Comparison of ENCODE assay signal across 9 mouse cellular contexts in the genomic region with DNA sequence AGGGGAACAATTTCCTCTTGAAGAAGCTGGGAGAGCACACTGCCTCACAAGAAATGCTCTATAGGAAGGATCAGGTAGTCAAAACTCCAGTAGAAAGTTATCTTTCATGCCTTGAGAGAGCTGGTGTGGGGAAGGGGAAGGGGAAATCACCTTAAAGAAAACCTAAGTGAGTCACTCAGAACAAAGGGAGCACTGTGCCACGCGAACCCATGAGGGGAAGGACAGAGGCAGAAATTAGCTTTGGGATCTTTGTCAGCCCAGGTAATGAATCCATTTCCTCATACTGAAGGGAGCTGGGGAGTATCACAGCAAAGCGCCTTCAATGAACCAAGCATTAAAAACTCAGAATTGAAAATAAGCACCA. TPM values are rescaled to one million over a fixed set of nuclear protein-coding genes. Genes with fewer than 3 reads are reported as not detected.
A peak's percentile ranks its signal among the peaks of the same experiment; 100 is the strongest.
DNase-seq lines count a peak whose midpoint lies in the region; ATAC-seq and TF ChIP-seq lines count a peak whose summit lies in the region.
"Had no signal": no experiment of that assay in that cellular context is flagged by ENCODE, and none has a peak within 500 bp of the region (broad histone marks: within the 10 kb centered on the region; RNA-seq: fewer than 3 reads in every experiment).

No protein-coding gene starts in this region.

- no peak overlapping the region for H3K4me3 ChIP-seq in heart, embryonic 15.5 days
- H3K4me3 ChIP-seq in heart, adult 2 months, result no peak overlapping the region
- no peak overlapping the region for H3K4me3 ChIP-seq in lung, embryonic 15.5 days
- H3K4me3 ChIP-seq in lung, postnatal 0 days (ENCODE audit: low read depth, low read length), result no peak overlapping the region
- H3K4me3 ChIP-seq in embryonic facial prominence, embryonic 10.5 days, result no peak overlapping the region
- H3K4me3 ChIP-seq in liver, embryonic 15.5 days (replicated peaks), result no peak overlapping the region

- H3K4me2 ChIP-seq in heart, embryonic 15.5 days, result peak overlapping the region; percentile 14
- H3K4me2 ChIP-seq in lung, embryonic 15.5 days, result no peak overlapping the region
- H3K4me2 ChIP-seq in lung, postnatal 0 days (replicated peaks; ENCODE audit: low read depth, low read length), result no peak overlapping the region
- H3K4me2 ChIP-seq in liver, embryonic 15.5 days, result no peak overlapping the region

- peak overlapping the region; percentile 71 for H3K27ac ChIP-seq in heart, embryonic 15.5 days
- H3K27ac ChIP-seq in heart, adult 2 months, result no peak overlapping the region
- H3K27ac ChIP-seq in lung, embryonic 15.5 days, result peak overlapping the region; percentile 79
- no peak overlapping the region for H3K27ac ChIP-seq in lung, postnatal 0 days (ENCODE audit: low read length)
- H3K27ac ChIP-seq in embryonic facial prominence, embryonic 10.5 days (replicated peaks), result peak overlapping the region; percentile 32; the same call in 1 of the 2 replicates
- 0 out of 2 replicates have a peak overlapping the region, but pooled peaks have one; percentile 14 for H3K27ac ChIP-seq in liver, embryonic 15.5 days (replicated peaks)

- peak overlapping the region; percentile 9; the same call in 1 of the 2 replicates for H3K9ac ChIP-seq in heart, embryonic 15.5 days
- H3K9ac ChIP-seq in heart, adult 2 months (ENCODE audit: low read depth, low read length), result no peak overlapping the region
- H3K9ac ChIP-seq in lung, embryonic 15.5 days, result no peak overlapping the region
- no peak overlapping the region for H3K9ac ChIP-seq in lung, postnatal 0 days (replicated peaks; ENCODE audit: low read depth)
- no peak overlapping the region for H3K9ac ChIP-seq in liver, embryonic 15.5 days

- no peak for TF ChIP-seq POLR2A in heart, adult 2 months (IDR thresholded peaks at IDR 0.05; ENCODE audit: insufficient read depth, low read depth, low read length)

- H3K36me3 ChIP-seq in heart, embryonic 15.5 days, result peaks cover 25% of the 10 kb centered on the region
- H3K36me3 ChIP-seq in heart, adult 2 months (ENCODE audit: control insufficient read depth, insufficient read depth, low read length), result peaks cover 3% of the 10 kb centered on the region; the same call in 1 of the 2 replicates
- H3K36me3 ChIP-seq in lung, embryonic 15.5 days, result peaks cover 18% of the 10 kb centered on the region
- H3K36me3 ChIP-seq in lung, postnatal 0 days (ENCODE audit: insufficient read depth, low read length), result peaks cover 3% of the 10 kb centered on the region; the same call in 1 of the 2 replicates
- H3K36me3 ChIP-seq in embryonic facial prominence, embryonic 10.5 days (replicated peaks), result peaks cover 60% of the 10 kb centered on the region
- H3K36me3 ChIP-seq in liver, embryonic 15.5 days (replicated peaks), result peaks cover 31% of the 10 kb centered on the region

- H3K79me2 ChIP-seq in heart, adult 2 months (replicated peaks; ENCODE audit: control insufficient read depth, insufficient read depth, low read length), result no peaks in the 10 kb centered on the region

- TF ChIP-seq CTCF in heart, adult 2 months (IDR thresholded peaks at IDR 0.05), result no peak
- TF ChIP-seq CTCF in lung, postnatal 0 days (IDR thresholded peaks at IDR 0.05), result no peak

- no peak for ATAC-seq in heart, embryonic 15.5 days (replicated peaks; ENCODE audit: insufficient number of reproducible peaks, insufficient read depth, low FRiP score, low read depth)
- no peak for ATAC-seq in lung, embryonic 15.5 days (ENCODE audit: borderline replicate concordance, extremely low read depth, low FRiP score, low TSS enrichment)
- no peak for ATAC-seq in lung, postnatal 0 days
- no peak for ATAC-seq in liver, embryonic 15.5 days (ENCODE audit: insufficient read depth)

- no peaks in the 10 kb centered on the region for H3K27me3 ChIP-seq in heart, embryonic 15.5 days
- H3K27me3 ChIP-seq in heart, adult 2 months (ENCODE audit: control insufficient read depth, insufficient read depth, low read length), result no peaks in the 10 kb centered on the region
- H3K27me3 ChIP-seq in lung, embryonic 15.5 days, result no peaks in the 10 kb centered on the region
- H3K27me3 ChIP-seq in lung, postnatal 0 days (replicated peaks; ENCODE audit: insufficient read depth, low read length), result no peaks in the 10 kb centered on the region
- no peaks in the 10 kb centered on the region for H3K27me3 ChIP-seq in embryonic facial prominence, embryonic 10.5 days (replicated peaks; ENCODE audit: low read depth, poor library complexity, severe bottlenecking)
- no peaks in the 10 kb centered on the region for H3K27me3 ChIP-seq in liver, embryonic 15.5 days

- intact Hi-C loops in heart, adult 2 months (cut with DNase I), result loop anchor here (10.0 kb wide), 1 partner anchor 545 kb away; no protein-coding TSS in a partner anchor

- no peak for TF ChIP-seq EP300 in heart, adult 2 months (IDR thresholded peaks at IDR 0.05; ENCODE audit: insufficient read depth, low read depth, low read length)
- no peak for TF ChIP-seq EP300 in lung, postnatal 0 days (IDR thresholded peaks at IDR 0.05)

- WGBS in heart, embryonic 15.5 days, result 43% methylated on average over 3 of the region's 3 CpGs
- WGBS in heart, adult 2 months, result 78% methylated on average over 3 of the region's 3 CpGs
- WGBS in lung, embryonic 15.5 days, result 51% methylated on average over 3 of the region's 3 CpGs
- 73% methylated on average over 3 of the region's 3 CpGs for WGBS in lung, postnatal 0 days
- WGBS in embryonic facial prominence, embryonic 10.5 days, result 68% methylated on average over 3 of the region's 3 CpGs
- WGBS in liver, embryonic 15.5 days (ENCODE audit: insufficient replicate concordance), result 62% methylated on average over 3 of the region's 3 CpGs

- H3K9me3 ChIP-seq in heart, embryonic 15.5 days (replicated peaks), result no peaks in the 10 kb centered on the region
- no peaks in the 10 kb centered on the region for H3K9me3 ChIP-seq in lung, embryonic 15.5 days
- H3K9me3 ChIP-seq in lung, postnatal 0 days (ENCODE audit: low read length), result no peaks in the 10 kb centered on the region
- H3K9me3 ChIP-seq in embryonic facial prominence, embryonic 10.5 days, result no peaks in the 10 kb centered on the region
- no peaks in the 10 kb centered on the region for H3K9me3 ChIP-seq in liver, embryonic 15.5 days (replicated peaks)

- DNase-seq in heart, adult 2 months, result no peak
- DNase-seq in lung, postnatal 0 days (ENCODE audit: low spot score), result no peak
- peak; percentile 21 for DNase-seq in embryonic facial prominence, embryonic 10.5 days (ENCODE audit: low spot score)
- DNase-seq in right cerebral cortex, adult 2 months (ENCODE audit: low spot score in 2 of 2), result no peak
- no peak for DNase-seq in adrenal gland, adult (ENCODE audit: inconsistent age in 2 of 2, low spot score in 1 of 2)
- DNase-seq: kidney, postnatal 36 days had no signal

- H3K4me1 ChIP-seq in heart, embryonic 15.5 days (replicated peaks), result peaks cover 14% of the 10 kb centered on the region
- peaks cover 2% of the 10 kb centered on the region for H3K4me1 ChIP-seq in heart, adult 2 months (ENCODE audit: control insufficient read depth, insufficient read depth, low read length)
- peaks cover 8% of the 10 kb centered on the region; the same call in 1 of the 2 replicates for H3K4me1 ChIP-seq in lung, embryonic 15.5 days
- no peaks in the 10 kb centered on the region for H3K4me1 ChIP-seq in lung, postnatal 0 days (ENCODE audit: insufficient read depth, low read depth, low read length)
- H3K4me1 ChIP-seq in embryonic facial prominence, embryonic 10.5 days, result peaks cover 10% of the 10 kb centered on the region
- H3K4me1 ChIP-seq in liver, embryonic 15.5 days (replicated peaks), result peaks cover 9% of the 10 kb centered on the region; the same call in 1 of the 2 replicates

RNA-seq across cellular contexts. Expression of a gene that starts 45.7 kb away (rescaled TPM):
- 4.1 and 5.5 TPM in 2 replicates for polyA plus RNA-seq in heart, embryonic 15.5 days (2015; fragmentation: Nextera tagmentation; extraction: Ambion mirVana)
- total RNA-seq in heart, adult 2 months (2021), result 1 to 10 TPM; 7.7 to 8.3 TPM
- polyA plus RNA-seq in heart, adult 2 months (2012; rRNA removed), result 5.0 and 6.3 TPM in 2 replicates
- polyA plus RNA-seq in lung, embryonic 15.5 days (2015; fragmentation: Nextera tagmentation; extraction: Ambion mirVana), result 8.3 and 10.0 TPM in 2 replicates
- 2.3 and 2.8 TPM in 2 replicates for polyA plus RNA-seq in lung, postnatal 0 days (2015; fragmentation: Nextera tagmentation; extraction: Ambion mirVana)
- polyA plus RNA-seq in embryonic facial prominence, embryonic 10.5 days (2016; fragmentation: Nextera tagmentation; extraction: Ambion mirVana), result 13.0 and 13.3 TPM in 2 replicates
- 2.3 TPM in 2 replicates for polyA plus RNA-seq in liver, embryonic 15.5 days (2015; fragmentation: Nextera tagmentation; extraction: Ambion mirVana)

Comparison
In these comparisons a context has a peak if more than half of its experiments do, and no peak if none do; other contexts are left out.
1. H3K27ac ChIP-seq: peak in heart, embryonic 15.5 days (single experiment), lung, embryonic 15.5 days (single experiment), embryonic facial prominence, embryonic 10.5 days (single experiment) and liver, embryonic 15.5 days (single experiment); none in heart, adult 2 months (single experiment) and lung, postnatal 0 days (single experiment).